Mouse (Mus musculus): ENCODE results near the gene Sbf1.

GRCm38 (mm10) chr15:89321264-89321663 lies 6.2 kb upstream of the Sbf1 start:
- TF ChIP-seq POLR2A (IDR thresholded peaks at IDR 0.05; ENCODE audit: extremely low read depth, insufficient read depth, low read length) (no peak), CTCF (IDR thresholded peaks at IDR 0.05; ENCODE audit: low read depth, low read length) (no peak)
